Mouse (Mus musculus) 3134 (cell line): Measurements from ENCODE around the gene Calr.
A peak's percentile ranks its signal among the peaks of the same experiment; 100 is the strongest.

Source experiments
- DNase-seq: peaks from one replicate; pipeline ENCODE4 v3.0.0-alpha.2; 2011; ENCODE audit warnings: low spot score; ENCODE audit not compliant: insufficient read length; ENCODE audit errors: extremely low read depth

The Calr gene

GRCm38 (mm10) chr8:84846722-84847572, at the start of gene Calr:
TSS of gene Calr (minus strand) at chr8:84846934.
- DNase-seq = peak; percentile 99

GRCm38 (mm10) chr8:84895963-84896362, 49.2 kb upstream of the Calr start:
- no peak for DNase-seq

GRCm38 (mm10) chr8:84893709-84894134, 47.0 kb upstream of the Calr start, which contains the start of gene Gcdh:
TSS of gene Gcdh (minus strand) at chr8:84893921.
- peak; percentile 80 for DNase-seq

DNA sequence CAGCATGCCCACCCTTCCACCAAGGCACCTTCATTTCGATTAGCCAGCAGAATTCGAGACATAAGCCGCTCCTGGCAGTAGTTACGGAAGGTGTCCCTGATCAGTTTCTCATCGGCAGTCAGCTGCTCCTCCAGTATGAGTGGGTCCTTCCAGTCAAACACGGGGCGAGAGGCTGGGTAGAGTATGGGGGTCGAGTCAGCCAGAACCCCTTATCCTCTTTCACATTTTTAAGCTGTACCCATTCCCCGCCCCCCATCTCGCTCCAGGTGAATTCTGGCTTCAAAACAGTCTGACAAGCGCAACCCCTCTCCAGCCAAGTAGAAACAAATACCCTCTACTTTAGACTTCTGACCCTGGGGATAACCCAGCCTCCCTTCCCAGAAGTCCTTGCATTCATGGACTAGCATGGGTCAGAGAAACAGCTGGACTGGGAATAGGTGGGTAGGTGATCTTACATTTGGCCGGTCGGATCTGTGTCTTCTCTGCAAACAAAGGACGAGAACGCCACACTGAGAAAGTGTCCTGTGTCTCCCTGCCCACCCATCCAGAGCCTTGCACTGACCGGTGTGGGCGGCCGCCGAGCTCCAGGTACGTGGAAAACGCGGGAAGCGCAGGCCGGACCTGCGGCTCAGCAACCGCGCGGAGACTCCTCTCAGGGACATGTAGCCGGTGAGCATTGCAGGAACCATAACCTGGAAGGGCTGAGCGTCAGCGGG, 46.4 kb upstream of the Calr start:
- DNase-seq = no peak

DNA sequence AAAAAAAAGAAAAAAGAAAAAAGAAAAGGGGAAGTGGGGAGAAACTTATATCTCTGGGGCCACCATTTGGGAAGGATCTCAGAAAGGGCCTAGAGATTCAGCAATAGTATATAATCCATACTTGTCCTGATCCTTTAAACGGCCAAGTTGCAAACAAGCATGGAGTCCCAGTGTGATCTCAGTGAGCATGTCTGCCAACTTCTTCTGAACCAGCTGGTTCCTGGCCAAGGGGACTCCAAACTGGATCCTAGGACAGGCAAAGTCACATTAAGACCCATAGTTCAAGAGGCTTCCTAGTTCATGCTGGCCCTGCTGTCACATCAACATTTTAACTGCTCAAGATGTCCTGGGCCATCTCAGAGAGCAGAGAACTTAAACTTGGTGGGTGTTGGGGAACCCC, 42.4 kb upstream of the Calr start:
- DNase-seq = no peak

- DNase-seq = no peak
Observed at GRCm38 (mm10) chr8:84888280-84888679, 41.5 kb upstream of the Calr start.

DNA sequence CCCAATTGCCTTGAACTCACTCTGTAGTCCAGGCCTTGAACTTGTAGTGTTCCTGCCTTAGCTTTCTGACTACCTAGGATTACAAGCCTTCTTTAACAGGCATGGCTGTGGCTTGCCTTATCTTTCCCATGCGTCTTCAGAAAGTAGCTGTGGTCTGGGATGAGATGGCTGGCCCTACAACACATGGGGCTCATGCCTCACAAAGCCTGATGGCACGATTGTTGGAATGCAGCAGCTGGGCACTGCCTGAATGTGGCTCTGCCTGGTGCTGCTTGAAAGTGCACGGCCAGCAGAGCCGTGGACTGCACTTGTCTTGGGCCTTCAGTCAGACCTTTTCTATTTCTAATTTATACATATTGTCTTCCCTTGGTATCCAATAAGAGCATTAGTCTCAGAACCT, 38.0 kb upstream of the Calr start:
- no peak for DNase-seq

GRCm38 (mm10) chr8:84878915-84879314, 32.2 kb upstream of the Calr start:
- no peak for DNase-seq

- no peak for DNase-seq
Observed at GRCm38 (mm10) chr8:84877297-84878035, 30.7 kb upstream of the Calr start.

GRCm38 (mm10) chr8:84874339-84874738, 27.6 kb upstream of the Calr start:
- no peak for DNase-seq

DNA sequence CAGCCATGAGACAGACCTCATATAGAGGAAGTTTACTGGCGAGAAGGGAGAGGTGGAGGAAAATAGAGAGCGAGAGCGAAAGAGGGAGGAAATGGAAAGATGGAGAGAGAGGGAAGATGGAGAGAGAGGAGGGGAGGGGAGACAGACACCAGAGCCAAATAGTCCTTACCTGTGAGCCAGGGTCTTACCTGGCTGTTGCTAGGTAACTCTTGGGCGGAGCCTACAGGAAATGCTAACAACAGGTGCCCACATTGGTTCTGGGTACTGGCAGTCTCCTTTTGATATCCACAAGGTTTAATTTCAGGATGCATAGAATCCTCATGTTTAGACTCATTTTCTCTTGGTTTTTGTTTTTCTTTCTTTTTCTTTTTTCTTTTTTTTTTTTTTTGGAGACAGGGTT, 26.3 kb upstream of the Calr start:
- no peak for DNase-seq

DNA sequence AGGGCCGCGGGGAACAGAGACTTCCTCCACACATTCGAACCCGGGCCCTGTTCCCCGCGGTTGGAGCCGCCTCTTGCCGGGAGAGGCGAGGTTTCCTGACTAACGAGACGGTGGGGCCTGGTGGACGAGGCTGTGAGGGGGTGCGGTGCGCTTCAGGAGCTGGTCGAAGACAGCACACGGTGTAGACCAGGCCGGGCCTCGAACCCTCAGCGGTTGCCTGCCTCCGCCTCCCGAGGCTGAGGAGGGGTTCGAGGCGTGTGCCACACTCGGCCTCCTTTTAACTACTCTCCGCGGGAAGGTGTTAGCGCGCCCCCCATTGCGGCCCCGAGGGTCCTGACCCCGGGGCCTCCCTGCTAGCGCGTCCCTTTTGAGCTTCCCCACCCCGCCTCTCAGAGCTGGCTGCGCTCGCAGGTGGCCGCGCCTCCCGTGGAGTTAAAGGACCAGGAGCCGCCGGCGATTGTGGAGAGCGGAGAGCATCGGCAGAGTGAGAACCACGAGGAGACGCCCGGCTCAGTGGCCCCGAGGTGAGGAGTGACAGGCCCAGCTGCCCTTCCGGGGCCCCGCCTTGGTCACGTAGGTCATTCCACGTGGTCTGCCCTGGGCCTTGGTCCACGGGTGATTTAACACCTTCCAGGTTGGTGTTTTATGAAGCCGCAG, 25.7 kb upstream of the Calr start:
- peak; percentile 17 for DNase-seq

GRCm38 (mm10) chr8:84871376-84872308, 24.9 kb upstream of the Calr start, which contains the start of gene Syce2:
TSS of gene Syce2 (plus strand) at chr8:84872111.
- DNase-seq = no peak

DNA sequence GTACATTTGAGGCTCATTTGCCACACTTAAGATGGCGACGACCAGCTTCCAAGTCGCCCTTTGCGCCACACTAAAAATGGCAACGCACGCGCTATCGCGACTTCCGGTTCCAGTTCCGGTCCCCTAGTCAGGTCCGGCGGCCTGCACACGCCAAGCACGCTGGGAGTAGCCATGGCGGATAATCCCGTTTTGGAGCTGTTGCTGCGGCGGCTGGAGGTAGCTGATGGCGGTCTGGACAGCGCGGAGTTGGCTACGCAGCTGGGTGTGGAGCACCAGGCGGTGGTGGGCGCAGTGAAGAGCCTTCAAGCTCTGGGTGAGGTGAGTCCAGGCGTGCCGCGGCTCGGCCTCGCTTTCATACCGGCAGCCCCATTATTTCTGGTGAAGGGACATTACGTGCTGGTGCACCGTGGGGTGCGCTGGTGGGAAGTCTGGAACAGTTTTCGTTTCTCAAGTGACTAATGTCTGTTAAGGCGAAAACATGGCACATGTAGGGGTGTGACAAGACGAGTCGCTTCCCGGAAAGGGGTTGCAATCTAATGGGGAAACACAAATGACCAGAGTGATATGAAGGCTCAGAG, 10.2 kb upstream of the Calr start, which contains the start of gene Farsa:
Gene Farsa (plus strand): TSS at position 126 of the 578 bp plus-strand sequence.
- peak; percentile 90 for DNase-seq

DNA sequence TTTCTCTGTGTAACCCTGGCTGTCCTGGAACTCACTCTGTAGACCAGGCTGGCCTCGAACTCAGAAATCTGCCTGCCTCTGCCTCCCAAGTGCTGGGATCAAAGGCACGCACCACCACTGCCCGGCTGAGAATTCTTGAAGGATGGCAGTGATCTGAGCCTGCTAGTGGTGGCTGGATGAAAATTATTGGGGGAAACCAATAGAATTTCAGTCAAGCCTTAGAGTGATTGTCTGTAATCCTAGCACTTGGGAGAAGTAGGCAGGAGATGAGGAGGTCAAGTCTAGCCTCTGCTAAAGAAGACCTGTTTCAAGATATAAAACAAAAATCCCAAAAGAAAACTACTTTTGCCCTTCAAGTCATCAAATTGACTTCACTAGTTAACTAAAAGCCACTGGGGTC, 9.7 kb upstream of the Calr start:
- no peak for DNase-seq

DNA sequence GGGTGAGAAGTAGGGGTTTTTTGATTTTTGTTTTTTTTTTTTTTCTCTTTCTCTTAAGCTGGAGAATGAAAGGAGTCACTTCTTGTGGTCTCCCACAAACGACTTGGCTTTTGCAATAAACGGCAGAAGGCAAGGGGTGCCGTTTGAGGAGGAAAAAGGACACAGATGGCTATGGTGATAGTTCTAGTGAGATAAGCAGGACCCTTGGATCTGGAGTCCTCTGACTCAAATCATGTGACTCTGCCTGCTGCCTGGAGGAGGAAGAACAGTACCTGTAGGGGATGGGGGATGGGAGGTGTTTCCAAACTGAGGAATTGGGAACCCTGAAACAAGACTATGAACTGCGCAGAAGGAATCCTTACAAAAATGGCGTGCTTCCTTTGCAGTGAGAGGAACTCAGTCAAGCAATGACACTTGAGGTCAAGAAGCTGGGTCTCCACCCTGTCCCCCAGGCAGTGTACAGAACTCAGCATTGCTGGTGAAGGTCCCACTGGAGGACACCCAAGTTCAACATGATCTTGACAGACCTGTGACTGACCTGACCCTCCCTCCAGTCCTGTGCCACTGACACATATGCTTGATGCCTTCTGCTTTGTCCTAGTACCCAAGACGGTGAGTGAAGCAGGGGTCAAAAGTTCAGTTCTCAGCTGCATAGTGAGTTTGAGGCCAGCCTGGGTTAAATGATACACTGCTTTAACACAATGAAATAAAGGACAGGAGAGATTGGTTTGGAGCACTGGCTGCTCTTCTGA, 1.1 kb upstream of the Calr start:
- DNase-seq = no peak

GRCm38 (mm10) chr8:84846094-84846721, 526 bp downstream of the Calr start:
- DNase-seq = no peak
